ENCODE assay signal across 10 mouse cellular contexts in the genomic region with DNA sequence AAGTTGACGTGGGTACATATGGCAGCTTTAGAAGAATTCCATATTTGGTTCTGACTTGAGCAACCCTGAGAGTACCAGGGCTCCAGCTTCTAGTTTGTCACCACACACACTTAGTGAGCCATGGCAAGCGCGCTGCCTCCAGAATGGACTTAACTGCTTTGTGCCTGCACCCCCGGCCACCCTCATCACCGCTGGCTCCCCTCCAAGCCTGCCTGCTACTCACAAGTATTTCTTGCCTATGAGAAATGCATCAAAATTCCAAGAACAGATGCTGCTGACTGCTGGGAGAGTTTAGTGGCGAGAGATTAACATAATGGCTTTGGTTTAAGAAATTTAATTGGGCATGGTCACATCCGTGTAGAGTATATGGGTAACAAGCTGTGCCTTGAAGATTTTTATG. TPM values are rescaled to one million over a fixed set of nuclear protein-coding genes. Genes with fewer than 3 reads are reported as not detected.
DNase-seq lines count a peak whose midpoint lies in the region; ATAC-seq and TF ChIP-seq lines count a peak whose summit lies in the region.
"Had no signal": no experiment of that assay in that cellular context is flagged by ENCODE, and none has a peak within 500 bp of the region (broad histone marks: within the 10 kb centered on the region; RNA-seq: fewer than 3 reads in every experiment).

No protein-coding gene starts in this region.

- H3K36me3 ChIP-seq in forebrain, embryonic 12.5 days (replicated peaks) = no peaks in the 10 kb centered on the region
- H3K36me3 ChIP-seq in forebrain, embryonic 10.5 days (replicated peaks) = no peaks in the 10 kb centered on the region; the same call in 1 of the 2 replicates
- no peaks in the 10 kb centered on the region for H3K36me3 ChIP-seq in midbrain, embryonic 13.5 days
- no peaks in the 10 kb centered on the region for H3K36me3 ChIP-seq in midbrain, embryonic 11.5 days (ENCODE audit: control insufficient read depth, insufficient read depth, low read length)

- no peak overlapping the region for H3K9ac ChIP-seq in forebrain, embryonic 12.5 days
- no peak overlapping the region for H3K9ac ChIP-seq in midbrain, embryonic 13.5 days (replicated peaks)
- H3K9ac ChIP-seq in midbrain, embryonic 11.5 days (ENCODE audit: low read length) = no peak overlapping the region

- no peak for DNase-seq in forebrain, embryonic 10.5 days (ENCODE audit: extremely low spot score, low spot score)
- no peak for DNase-seq in midbrain, embryonic 11.5 days (ENCODE audit: low spot score, missing footprints)
- DNase-seq in left cerebral cortex, adult 2 months (ENCODE audit: extremely low spot score in 1 of 2, low spot score in 2 of 2) = peak; percentile 20 to 67
- DNase-seq in right cerebral cortex, postnatal 36 days (ENCODE audit: low spot score in 2 of 2) = peak; percentile 28 to 55
- DNase-seq in urinary bladder, postnatal 10 days (ENCODE audit: low spot score) = no peak
- DNase-seq in cerebellum, adult 9-11 months = no peak

- H3K4me1 ChIP-seq in forebrain, embryonic 12.5 days = peaks cover 20% of the 10 kb centered on the region
- peaks cover 23% of the 10 kb centered on the region for H3K4me1 ChIP-seq in forebrain, embryonic 10.5 days
- H3K4me1 ChIP-seq in midbrain, embryonic 13.5 days (replicated peaks) = peaks cover 34% of the 10 kb centered on the region
- H3K4me1 ChIP-seq in midbrain, embryonic 11.5 days (ENCODE audit: control insufficient read depth, insufficient read depth, low read length) = peaks cover 8% of the 10 kb centered on the region

- intact Hi-C loops in left cerebral cortex, adult 2 months (cut with DNase I) = no loop called here

- no peaks in the 10 kb centered on the region for H3K9me3 ChIP-seq in forebrain, embryonic 12.5 days
- no peaks in the 10 kb centered on the region for H3K9me3 ChIP-seq in forebrain, embryonic 10.5 days
- H3K9me3 ChIP-seq in midbrain, embryonic 13.5 days = no peaks in the 10 kb centered on the region
- H3K9me3 ChIP-seq in midbrain, embryonic 11.5 days (ENCODE audit: control insufficient read depth, low read length) = no peaks in the 10 kb centered on the region

- H3K4me2 ChIP-seq in forebrain, embryonic 12.5 days = no peak overlapping the region
- no peak overlapping the region for H3K4me2 ChIP-seq in midbrain, embryonic 13.5 days (replicated peaks)
- H3K4me2 ChIP-seq in midbrain, embryonic 11.5 days = no peak overlapping the region

- no peaks in the 10 kb centered on the region for H3K27me3 ChIP-seq in forebrain, embryonic 12.5 days
- no peaks in the 10 kb centered on the region for H3K27me3 ChIP-seq in forebrain, embryonic 10.5 days (ENCODE audit: poor library complexity, severe bottlenecking)
- no peaks in the 10 kb centered on the region for H3K27me3 ChIP-seq in midbrain, embryonic 13.5 days
- no peaks in the 10 kb centered on the region for H3K27me3 ChIP-seq in midbrain, embryonic 11.5 days (ENCODE audit: control insufficient read depth, insufficient read depth, low read length)

- no peak overlapping the region for H3K27ac ChIP-seq in forebrain, embryonic 12.5 days
- H3K27ac ChIP-seq in forebrain, embryonic 10.5 days = no peak overlapping the region
- peak overlapping the region; percentile 44; the same call in 1 of the 2 replicates for H3K27ac ChIP-seq in midbrain, embryonic 13.5 days
- no peak overlapping the region for H3K27ac ChIP-seq in midbrain, embryonic 11.5 days (ENCODE audit: low read depth, low read length)
- no peak overlapping the region; the same call in 1 of the 2 replicates for H3K27ac ChIP-seq in left cerebral cortex, adult 2 months
- H3K27ac ChIP-seq: kidney, postnatal 0 days had no signal

- no peak overlapping the region for H3K4me3 ChIP-seq in forebrain, embryonic 12.5 days (replicated peaks)
- no peak overlapping the region for H3K4me3 ChIP-seq in forebrain, embryonic 10.5 days
- no peak overlapping the region for H3K4me3 ChIP-seq in midbrain, embryonic 13.5 days (replicated peaks)
- no peak overlapping the region for H3K4me3 ChIP-seq in midbrain, embryonic 11.5 days (ENCODE audit: low read depth, low read length)
- peak overlapping the region; percentile 20; the same call in 1 of the 2 replicates for H3K4me3 ChIP-seq in left cerebral cortex, adult 2 months
- H3K4me3 ChIP-seq: erythroblast, embryonic 14.5 days had no signal

- no peak for TF ChIP-seq CTCF in left cerebral cortex, adult 2 months (IDR thresholded peaks at IDR 0.05)

- WGBS in forebrain, embryonic 12.5 days = 64% methylated on average over 7 of the region's 7 CpGs
- 91% methylated on average over 7 of the region's 7 CpGs for WGBS in forebrain, embryonic 10.5 days
- 42% methylated on average over 7 of the region's 7 CpGs for WGBS in midbrain, embryonic 13.5 days
- 86% methylated on average over 7 of the region's 7 CpGs for WGBS in midbrain, embryonic 11.5 days

- peak; percentile 61; the same call in 1 of the 2 replicates for ATAC-seq in forebrain, embryonic 12.5 days (ENCODE audit: low FRiP score)
- ATAC-seq in midbrain, embryonic 13.5 days = peak; percentile 71
- ATAC-seq in midbrain, embryonic 11.5 days (ENCODE audit: low FRiP score) = no peak

RNA-seq across cellular contexts. Expression of a gene that starts 48.0 kb away (rescaled TPM):
- 14.2 and 15.6 TPM in 2 replicates for polyA plus RNA-seq in forebrain, embryonic 12.5 days (2016; fragmentation: Nextera tagmentation; extraction: Ambion mirVana)
- 6.0 and 7.6 TPM in 2 replicates for polyA plus RNA-seq in forebrain, embryonic 10.5 days (2016; fragmentation: Nextera tagmentation; extraction: Ambion mirVana)
- 6.9 and 7.2 TPM in 2 replicates for polyA plus RNA-seq in midbrain, embryonic 13.5 days (2015; fragmentation: Nextera tagmentation; extraction: Ambion mirVana)
- polyA plus RNA-seq in midbrain, embryonic 11.5 days (2014; fragmentation: Nextera tagmentation; extraction: Ambion mirVana) = 9.3 and 10.3 TPM in 2 replicates
- 10 to 100 TPM; 13.0 to 13.2 TPM for total RNA-seq in left cerebral cortex, adult 2 months (2021)
- polyA plus RNA-seq: erythroblast, embryonic 14.5 days had no signal

Comparison
In these comparisons a context has a peak if more than half of its experiments do, and no peak if none do; other contexts are left out.
1. DNase-seq: peak in left cerebral cortex, adult 2 months (2 of 2) and right cerebral cortex, postnatal 36 days (2 of 2); none in forebrain, embryonic 10.5 days (single experiment), midbrain, embryonic 11.5 days (single experiment), urinary bladder, postnatal 10 days (single experiment) and cerebellum, adult 9-11 months (single experiment).